Mouse (Mus musculus): Measurements from ENCODE around the gene Limch1. TPM values are rescaled to one million over a fixed set of nuclear protein-coding genes. Genes with fewer than 3 reads are reported as not detected.

The Limch1 gene
- total and polyA plus RNA-seq, 3 experiments: 0.05 TPM; not detected in 2

GRCm38 (mm10) chr5:66859506-66859905 lies 113.9 kb downstream of the Limch1 start:
- Histone ChIP-seq H3K27ac (ENCODE audit: insufficient read depth, low read depth) (no peak overlapping the region), H3K4me1 (ENCODE audit: control insufficient read depth in 1 of 2, insufficient read depth in 2 of 2) (peaks cover 3 to 10% of the 10 kb centered on the region in 2 experiments; a peak in 2 of 4 replicates), H3K9ac (ENCODE audit: insufficient read depth, low read depth) (no peak overlapping the region), H3K9me3 (replicated peaks; ENCODE audit: low read length) (no peaks in the 10 kb centered on the region), H3K36me3 (replicated peaks in 1 of 2; ENCODE audit: control insufficient read depth in 1 of 2, insufficient read depth in 1 of 2, low read length in 1 of 2) (no peaks in the 10 kb centered on the region), H3K4me2 (ENCODE audit: insufficient read depth, low read depth, poor library complexity, severe bottlenecking) (no peak overlapping the region), H3K79me2 (replicated peaks; ENCODE audit: control insufficient read depth, extremely low read depth, insufficient read depth, poor library complexity, severe bottlenecking) (no peaks in the 10 kb centered on the region), H3K27me3 (replicated peaks) (no peaks in the 10 kb centered on the region), H3K4me3 (replicated peaks in 1 of 3; ENCODE audit: low read depth in 2 of 3, low read length in 2 of 3, poor library complexity in 1 of 3) (no peak overlapping the region)
- in situ Hi-C loops (cut with MboI; ENCODE audit: low pct_ligation_motif_present, low pct_unique_long_range_greater_than_20kb, low sequenced_read_pairs): no loop called here
- dilution Hi-C loops (cut with MboI; ENCODE audit: extremely low pct_ligation_motif_present, extremely low pct_unique_long_range_greater_than_20kb, low sequenced_read_pairs): no loop called here
- no peak for DNase-seq (ENCODE audit: extremely low read depth)
- TF ChIP-seq UBTF (IDR thresholded peaks at IDR 0.05; ENCODE audit: low read depth, low read length): no peak
- TF ChIP-seq GABPA (IDR thresholded peaks at IDR 0.05; ENCODE audit: insufficient replicate concordance, low read depth, low read length): no peak
- no peak for TF ChIP-seq IRF4 (IDR thresholded peaks at IDR 0.05; ENCODE audit: low read depth, low read length)

- H3K9ac ChIP-seq (ENCODE audit: insufficient read depth, low read depth): no peak overlapping the region
- TF ChIP-seq CTCF (conservative IDR thresholded peaks at IDR 0.05 in 1 of 2, IDR thresholded peaks at IDR 0.05 in 1 of 2; ENCODE audit: low read depth in 2 of 2, low read length in 2 of 2): no peak
- TF ChIP-seq ETS1 (conservative IDR thresholded peaks at IDR 0.05; ENCODE audit: low read depth, low read length): no peak
- TF ChIP-seq JUND (conservative IDR thresholded peaks at IDR 0.05; ENCODE audit: low read depth, low read length): no peak
- TF ChIP-seq POLR2A (IDR thresholded peaks at IDR 0.05; ENCODE audit: low read depth, low read length): no peak
- no peak for TF ChIP-seq ZNF384 (IDR thresholded peaks at IDR 0.05; ENCODE audit: low read depth, low read length)
- TF ChIP-seq MAFK (IDR thresholded peaks at IDR 0.05; ENCODE audit: insufficient replicate concordance, low read length): no peak
- no peak overlapping the region for H3K4me2 ChIP-seq (ENCODE audit: insufficient read depth, low read depth, poor library complexity, severe bottlenecking)
- dilution Hi-C loops (cut with MboI; ENCODE audit: extremely low pct_ligation_motif_present, extremely low pct_unique_long_range_greater_than_20kb, low sequenced_read_pairs): no loop called here
- no peaks in the 10 kb centered on the region for H3K27me3 ChIP-seq (replicated peaks)
- H3K27ac ChIP-seq (ENCODE audit: insufficient read depth, low read depth): no peak overlapping the region
- H3K9me3 ChIP-seq (replicated peaks; ENCODE audit: low read length): no peaks in the 10 kb centered on the region
- no peaks in the 10 kb centered on the region for H3K36me3 ChIP-seq (replicated peaks in 1 of 2; ENCODE audit: control insufficient read depth in 1 of 2, insufficient read depth in 1 of 2, low read length in 1 of 2)
- in situ Hi-C loops (cut with MboI; ENCODE audit: low pct_ligation_motif_present, low pct_unique_long_range_greater_than_20kb, low sequenced_read_pairs): no loop called here
- H3K4me1 ChIP-seq (ENCODE audit: control insufficient read depth in 1 of 2, insufficient read depth in 2 of 2): peaks cover 3 to 10% of the 10 kb centered on the region in 2 experiments; a peak in 2 of 4 replicates
- no peak for DNase-seq (ENCODE audit: extremely low read depth)
- no peaks in the 10 kb centered on the region for H3K79me2 ChIP-seq (replicated peaks; ENCODE audit: control insufficient read depth, extremely low read depth, insufficient read depth, poor library complexity, severe bottlenecking)
- H3K4me3 ChIP-seq (replicated peaks in 1 of 3; ENCODE audit: low read depth in 2 of 3, low read length in 2 of 3, poor library complexity in 1 of 3): no peak overlapping the region
Measured at GRCm38 (mm10) chr5:66861232-66862035, 115.8 kb downstream of the Limch1 start.

- no peak for DNase-seq (ENCODE audit: extremely low read depth)
- Histone ChIP-seq H3K9ac (ENCODE audit: insufficient read depth, low read depth) (no peak overlapping the region), H3K79me2 (replicated peaks; ENCODE audit: control insufficient read depth, extremely low read depth, insufficient read depth, poor library complexity, severe bottlenecking) (no peaks in the 10 kb centered on the region), H3K9me3 (replicated peaks; ENCODE audit: low read length) (no peaks in the 10 kb centered on the region), H3K4me2 (ENCODE audit: insufficient read depth, low read depth, poor library complexity, severe bottlenecking) (no peak overlapping the region), H3K27ac (ENCODE audit: insufficient read depth, low read depth) (no peak overlapping the region), H3K36me3 (replicated peaks in 1 of 2; ENCODE audit: control insufficient read depth in 1 of 2, insufficient read depth in 1 of 2, low read length in 1 of 2) (no peaks in the 10 kb centered on the region), H3K4me3 (replicated peaks in 1 of 3; ENCODE audit: low read depth in 2 of 3, low read length in 2 of 3, poor library complexity in 1 of 3) (no peak overlapping the region), H3K4me1 (ENCODE audit: control insufficient read depth in 1 of 2, insufficient read depth in 2 of 2) (peaks cover 3 to 11% of the 10 kb centered on the region in 2 experiments; a peak in 2 of 4 replicates), H3K27me3 (replicated peaks) (no peaks in the 10 kb centered on the region)
- in situ Hi-C loops (cut with MboI; ENCODE audit: low pct_ligation_motif_present, low pct_unique_long_range_greater_than_20kb, low sequenced_read_pairs) (no loop called here), dilution Hi-C loops (cut with MboI; ENCODE audit: extremely low pct_ligation_motif_present, extremely low pct_unique_long_range_greater_than_20kb, low sequenced_read_pairs) (no loop called here)
- TF ChIP-seq ZMIZ1 (IDR thresholded peaks at IDR 0.05; ENCODE audit: low read depth, low read length): no peak
- no peak for TF ChIP-seq MXI1 (IDR thresholded peaks at IDR 0.05; ENCODE audit: low read depth, low read length)
- no peak for TF ChIP-seq BHLHE40 (IDR thresholded peaks at IDR 0.05; ENCODE audit: low read depth, low read length)
- no peak for TF ChIP-seq SIN3A (IDR thresholded peaks at IDR 0.05; ENCODE audit: low read length)
- no peak for TF ChIP-seq IRF4 (IDR thresholded peaks at IDR 0.05; ENCODE audit: low read depth, low read length)
- no peak for TF ChIP-seq MEF2A (IDR thresholded peaks at IDR 0.05; ENCODE audit: borderline replicate concordance, low read depth, low read length)
- TF ChIP-seq ZC3H11A (IDR thresholded peaks at IDR 0.05; ENCODE audit: low read depth, low read length): no peak
- no peak for TF ChIP-seq MAFK (IDR thresholded peaks at IDR 0.05; ENCODE audit: insufficient replicate concordance, low read length)
- TF ChIP-seq SMC3 (IDR thresholded peaks at IDR 0.05; ENCODE audit: low read depth, low read length): no peak
- TF ChIP-seq RCOR1 (conservative IDR thresholded peaks at IDR 0.05; ENCODE audit: low read depth, low read length): no peak
- no peak for TF ChIP-seq KAT2A (IDR thresholded peaks at IDR 0.05; ENCODE audit: insufficient replicate concordance, low read length)
- TF ChIP-seq TBP (conservative IDR thresholded peaks at IDR 0.05; ENCODE audit: low read depth, low read length): no peak
- no peak for TF ChIP-seq USF2 (conservative IDR thresholded peaks at IDR 0.05; ENCODE audit: low read depth, low read length)
- no peak for TF ChIP-seq PAX5 (IDR thresholded peaks at IDR 0.05; ENCODE audit: low read length)
- no peak for TF ChIP-seq EP300 (IDR thresholded peaks at IDR 0.05; ENCODE audit: low read length)
Measured at GRCm38 (mm10) chr5:66862151-66862550, 116.5 kb downstream of the Limch1 start.
